Mouse (Mus musculus) E14TG2a.4 (cell line): ENCODE results near the gene Mpz.

Experiments used
- CTCF ChIP-seq: conservative IDR thresholded peaks from 2 replicates; pipeline ENCODE4 v1.5.1; 2014; ENCODE audit warnings: low read length
- NANOG ChIP-seq: IDR thresholded peaks from 2 replicates; pipeline ENCODE4 v1.6.1; 2014; ENCODE audit warnings: borderline replicate concordance, low read length, mixed read lengths

DNA sequence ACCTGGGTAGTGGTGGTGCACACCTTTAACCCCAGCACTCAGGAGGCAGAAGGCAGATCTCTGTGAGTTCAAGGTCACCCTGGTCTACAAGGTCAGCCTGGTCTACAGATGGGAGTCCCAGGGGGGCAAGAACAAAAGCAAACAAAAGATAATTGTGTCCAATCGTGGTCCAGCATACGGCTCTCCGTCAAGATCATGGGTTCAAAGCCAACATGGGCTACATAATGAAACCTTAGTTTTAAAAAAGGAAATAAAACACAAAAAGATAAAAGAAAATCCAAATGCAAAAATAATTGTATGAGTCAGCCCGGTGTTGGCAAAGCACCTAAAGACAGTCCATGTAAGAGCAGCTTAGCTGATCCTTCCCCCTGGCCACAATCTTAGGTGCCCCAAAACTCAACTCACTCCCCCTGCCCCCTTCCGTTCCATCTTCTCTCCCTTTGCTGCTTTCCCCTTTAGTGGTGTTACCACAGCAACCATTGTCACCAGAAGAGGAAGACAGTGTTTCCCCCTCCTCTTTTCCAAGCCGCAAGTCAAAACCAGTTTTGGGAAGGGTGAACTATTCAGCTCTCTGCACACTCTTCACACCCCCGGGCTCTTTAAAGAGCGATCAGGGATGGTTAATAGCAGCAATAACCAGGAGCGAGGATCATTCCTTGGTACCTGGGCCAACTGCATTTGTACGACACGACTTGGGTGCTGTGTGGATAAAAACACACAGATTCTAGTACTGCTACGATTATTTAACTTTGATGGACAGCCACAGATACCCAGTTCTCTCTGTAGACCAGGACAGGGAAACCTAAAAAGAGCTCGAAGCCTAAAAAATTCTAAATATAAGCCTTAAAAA, 37.6 kb downstream of the Mpz start:
- no peak for TF ChIP-seq CTCF
- TF ChIP-seq NANOG, result no peak
